16 mouse cellular contexts compared by ENCODE assay signal in the genomic region with DNA sequence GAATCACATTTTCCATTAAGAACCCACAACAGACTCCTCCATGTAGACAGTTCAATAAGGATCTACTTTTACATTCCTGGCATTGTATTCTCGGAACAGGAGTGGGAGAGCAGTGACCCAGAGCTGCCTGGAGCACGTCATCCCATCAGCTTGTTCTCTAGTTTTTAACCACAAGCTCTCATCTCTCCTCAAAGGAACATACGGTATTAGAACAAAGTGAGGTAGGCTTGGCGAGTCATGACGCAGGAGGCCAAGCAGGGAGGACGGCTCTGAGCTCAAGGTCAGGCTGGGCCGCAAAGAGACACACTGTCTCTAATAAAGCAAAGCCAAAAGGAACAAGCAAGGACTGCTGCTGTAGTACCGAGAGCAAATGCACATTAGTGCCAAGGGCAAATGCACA. TPM values are rescaled to one million over a fixed set of nuclear protein-coding genes. Genes with fewer than 3 reads are reported as not detected.
DNase-seq lines count a peak whose midpoint lies in the region; ATAC-seq lines count a peak whose summit lies in the region.
"Had no signal": no experiment of that assay in that cellular context is flagged by ENCODE, and none has a peak within 500 bp of the region (broad histone marks: within the 10 kb centered on the region; RNA-seq: fewer than 3 reads in every experiment).

No protein-coding gene starts in this region.

- 0 out of 2 replicates have a peak, but pooled peaks cover 8% of the 10 kb centered on the region for H3K36me3 ChIP-seq in kidney, embryonic 16.5 days (ENCODE audit: insufficient read depth, low read length)
- H3K36me3 ChIP-seq: forebrain, embryonic 10.5 days; hindbrain, embryonic 10.5 days; midbrain, embryonic 10.5 days had no signal

- H3K4me1 ChIP-seq in kidney, embryonic 16.5 days (ENCODE audit: insufficient read depth, low read length) = peaks cover 8% of the 10 kb centered on the region; the same call in 1 of the 2 replicates
- peaks cover 8% of the 10 kb centered on the region for H3K4me1 ChIP-seq in brown adipose tissue, adult 24 weeks (ENCODE audit: control insufficient read depth, insufficient read depth, insufficient read length, low read length)

- H3K27me3 ChIP-seq in kidney, embryonic 16.5 days (ENCODE audit: insufficient read depth, low read length) = no peaks in the 10 kb centered on the region
- H3K27me3 ChIP-seq: lung, embryonic 15.5 days had no signal

- ATAC-seq in CD4-positive, CD25-positive, alpha-beta regulatory T cell, adult 4 months = no peak
- no peak; the same call in 1 of the 2 replicates for ATAC-seq in kidney, embryonic 16.5 days (ENCODE audit: low FRiP score, low TSS enrichment)

- 38% methylated on average over 8 of the region's 8 CpGs for WGBS in kidney, embryonic 16.5 days

- H3K4me2 ChIP-seq in kidney, embryonic 16.5 days (replicated peaks; ENCODE audit: low read depth, low read length) = no peak overlapping the region
- H3K4me2 ChIP-seq: lung, embryonic 15.5 days had no signal

- peak; percentile 29 for DNase-seq in CD4-positive, CD25-positive, alpha-beta regulatory T cell, adult 2 months (ENCODE audit: low read depth, low spot score)
- DNase-seq in kidney, postnatal 14 days = no peak
- DNase-seq in Muller cell, postnatal 12 days (ENCODE audit: inconsistent ontology term) = peak; percentile 47
- no peak for DNase-seq in gastrocnemius, adult 8-10 months (ENCODE audit: low spot score in 2 of 2)
- no peak for DNase-seq in thymus, postnatal 14 days
- DNase-seq: cerebellum, postnatal 10 days; kidney, adult 11 months; right cerebral cortex, postnatal 25 days had no signal

- H3K9ac ChIP-seq in kidney, embryonic 16.5 days (replicated peaks; ENCODE audit: low read length) = no peak overlapping the region
- H3K9ac ChIP-seq: lung, embryonic 15.5 days had no signal

- no peaks in the 10 kb centered on the region for H3K9me3 ChIP-seq in kidney, embryonic 16.5 days (ENCODE audit: low read length)
- H3K9me3 ChIP-seq: forebrain, embryonic 10.5 days; G1E; hindbrain, embryonic 10.5 days; lung, embryonic 15.5 days; midbrain, embryonic 10.5 days had no signal

- no peak overlapping the region for H3K4me3 ChIP-seq in kidney, embryonic 16.5 days (ENCODE audit: low read length)
- H3K4me3 ChIP-seq in brown adipose tissue, adult 24 weeks (ENCODE audit: insufficient read depth, low read depth, low read length) = no peak overlapping the region
- H3K4me3 ChIP-seq: forebrain, embryonic 10.5 days; hindbrain, embryonic 10.5 days; lung, embryonic 15.5 days; midbrain, embryonic 10.5 days had no signal

- 0 out of 2 replicates have a peak overlapping the region, but pooled peaks have one; percentile 10 for H3K27ac ChIP-seq in kidney, embryonic 16.5 days (ENCODE audit: low read length)
- peak overlapping the region; percentile 62 for H3K27ac ChIP-seq in brown adipose tissue, adult 24 weeks (replicated peaks; ENCODE audit: low read depth, low read length)
- H3K27ac ChIP-seq: forebrain, embryonic 10.5 days; hindbrain, embryonic 10.5 days; lung, embryonic 15.5 days; midbrain, embryonic 10.5 days had no signal

RNA-seq across cellular contexts. Expression of gene Ostf1, which starts 32.6 kb away (rescaled TPM):
- polyA plus RNA-seq in CD4-positive, CD25-positive, alpha-beta regulatory T cell, adult 4 months (2017; shearing (Covaris generic)) = 100 to 1,000 TPM; 100 to 103 TPM
- 136 and 150 TPM in 2 replicates for polyA plus RNA-seq in kidney, embryonic 16.5 days (2015; fragmentation: Nextera tagmentation; extraction: Ambion mirVana)
- polyA plus RNA-seq in brown adipose tissue, adult 24 weeks (2012; ENCODE audit: insufficient read depth, insufficient read length, missing spikeins) = 92.4 and 102 TPM in 2 replicates
- total RNA-seq in gastrocnemius, adult 8-10 months (2022) = 10 to 100 TPM; 22.1 to 28.5 (median 25.5) TPM

RNA-seq across cellular contexts. Expression of gene Nmrk1, which starts 32.7 kb away (rescaled TPM):
- 1 to 10 TPM; 7.4 to 8.1 TPM for polyA plus RNA-seq in CD4-positive, CD25-positive, alpha-beta regulatory T cell, adult 4 months (2017; shearing (Covaris generic))
- 28.6 and 29.2 TPM in 2 replicates for polyA plus RNA-seq in kidney, embryonic 16.5 days (2015; fragmentation: Nextera tagmentation; extraction: Ambion mirVana)
- 5.0 and 14.7 TPM in 2 replicates for polyA plus RNA-seq in brown adipose tissue, adult 24 weeks (2012; ENCODE audit: insufficient read depth, insufficient read length, missing spikeins)
- total RNA-seq in gastrocnemius, adult 8-10 months (2022) = 1 to 10 TPM; 3.0 to 4.8 (median 3.6) TPM

Comparison
In these comparisons a context has a peak if more than half of its experiments do, and no peak if none do; other contexts are left out.
1. DNase-seq: peak in CD4-positive, CD25-positive, alpha-beta regulatory T cell, adult 2 months (single experiment) and Muller cell, postnatal 12 days (single experiment); none in kidney, postnatal 14 days (single experiment), gastrocnemius, adult 8-10 months (0 of 2) and thymus, postnatal 14 days (single experiment).